Mouse (Mus musculus) kidney, embryonic 16.5 days (tissue): ENCODE measurements around the gene Lpp. TPM values are rescaled to one million over a fixed set of nuclear protein-coding genes. Genes with fewer than 3 reads are reported as not detected.

ENCODE experiments used
- ATAC-seq: fragments of 200-750 bp; cut with Nextera tagmentation; 2 replicates; pipeline ENCODE4 v1.8.0; 2017; ENCODE audit warnings: moderate TSS enrichment; ENCODE audit not compliant: low FRiP score, low TSS enrichment
- H3K27ac ChIP-seq: fragments of 300-500 bp; sonication (generic); 2 replicates; pipeline ENCODE4 v1.5.1; 2014; ENCODE audit warnings: low read length
- H3K27me3 ChIP-seq: fragments of 300-500 bp; sonication (generic); 2 replicates; pipeline ENCODE4 v1.6.1; 2014; ENCODE audit warnings: low read length, control low read depth, mixed read lengths; ENCODE audit not compliant: insufficient read depth
- H3K36me3 ChIP-seq: fragments of 300-500 bp; sonication (generic); 2 replicates; pipeline ENCODE4 v1.6.1; 2014; ENCODE audit warnings: low read length, control low read depth, mixed read lengths; ENCODE audit not compliant: insufficient read depth
- H3K4me1 ChIP-seq: fragments of 300-500 bp; sonication (generic); 2 replicates; pipeline ENCODE4 v1.6.1; 2014; ENCODE audit warnings: low read length, control low read depth, mixed read lengths; ENCODE audit not compliant: insufficient read depth
- H3K4me2 ChIP-seq: fragments of 300-500 bp; sonication (generic); replicated peaks from 2 replicates; pipeline ENCODE4 v1.6.1; 2014; ENCODE audit warnings: low read depth, low read length
- H3K4me3 ChIP-seq: fragments of 300-500 bp; sonication (generic); 2 replicates; pipeline ENCODE4 v1.5.1; 2014; ENCODE audit warnings: mild to moderate bottlenecking, low read length
- H3K9ac ChIP-seq: fragments of 300-500 bp; sonication (generic); replicated peaks from 2 replicates; pipeline ENCODE4 v1.6.1; 2014; ENCODE audit warnings: low read length
- H3K9me3 ChIP-seq: fragments of 300-500 bp; sonication (generic); 2 replicates; pipeline ENCODE4 v1.6.1; 2016; ENCODE audit warnings: low read length, control low read depth
- WGBS: fragments of 180-500 bp; shearing (Covaris S2); extraction: QIAGEN DNeasy Blood & Tissue Kit; methylation state at CpG from one replicate; pipeline ENCODE4 v1.1.7; 2014; 5-methylcytosine and 5-hydroxymethylcytosine counted together
- polyA plus RNA-seq: library from polyadenylated mRNA; unstranded; fragments of >200 nt; fragmentation: Nextera tagmentation; extraction: Ambion mirVana; gene quantifications from 2 replicates; pipeline ENCODE4 v1.2.1, GENCODE M21; 2015

The Lpp gene
- polyA plus RNA-seq, 1 experiment from 2014 or later, result 54.0 TPM

- Histone ChIP-seq H3K27me3 (no peaks in the 10 kb centered on the region), H3K4me2 (no peak overlapping the region), H3K9ac (no peak overlapping the region), H3K36me3 (no peaks in the 10 kb centered on the region), H3K4me1 (no peaks in the 10 kb centered on the region), H3K9me3 (no peaks in the 10 kb centered on the region), H3K27ac (no peak overlapping the region), H3K4me3 (no peak overlapping the region)
- ATAC-seq, result no peak
- 83% methylated on average over 4 of the region's 4 CpGs for WGBS
These were observed 330.3 kb downstream of the Lpp start for GRCm38 (mm10) chr16:24723641-24724040.

GRCm38 (mm10) chr16:24732751-24733150 is 339.4 kb downstream of the Lpp start:
- H3K4me2 ChIP-seq, result no peak overlapping the region
- H3K36me3 ChIP-seq, result no peaks in the 10 kb centered on the region
- H3K27ac ChIP-seq, result no peak overlapping the region
- no peaks in the 10 kb centered on the region for H3K9me3 ChIP-seq
- H3K4me1 ChIP-seq, result peaks cover 9% of the 10 kb centered on the region
- 50% methylated on average over 1 of the region's 1 CpGs for WGBS
- ATAC-seq, result no peak
- no peaks in the 10 kb centered on the region for H3K27me3 ChIP-seq
- H3K4me3 ChIP-seq, result no peak overlapping the region
- H3K9ac ChIP-seq, result no peak overlapping the region

- ATAC-seq, result no peak
- H3K27ac ChIP-seq, result no peak overlapping the region
- no peaks in the 10 kb centered on the region for H3K9me3 ChIP-seq
- no peak overlapping the region for H3K4me2 ChIP-seq
- no peaks in the 10 kb centered on the region for H3K27me3 ChIP-seq
- no peaks in the 10 kb centered on the region for H3K36me3 ChIP-seq
- H3K4me3 ChIP-seq, result no peak overlapping the region
- H3K4me1 ChIP-seq, result peaks cover 15% of the 10 kb centered on the region
- WGBS, result 92% methylated on average over 1 of the region's 1 CpGs
- H3K9ac ChIP-seq, result no peak overlapping the region
These were observed 340.0 kb downstream of the Lpp start for GRCm38 (mm10) chr16:24733321-24733720.

- no peak for ATAC-seq
- no peak overlapping the region for H3K4me2 ChIP-seq
- no peaks in the 10 kb centered on the region for H3K36me3 ChIP-seq
- no peak overlapping the region for H3K4me3 ChIP-seq
- H3K9ac ChIP-seq, result no peak overlapping the region
- no peak overlapping the region for H3K27ac ChIP-seq
- H3K4me1 ChIP-seq, result peaks cover 15% of the 10 kb centered on the region
- no peaks in the 10 kb centered on the region for H3K9me3 ChIP-seq
- 94% methylated on average over 2 of the region's 2 CpGs for WGBS
- H3K27me3 ChIP-seq, result no peaks in the 10 kb centered on the region
These were observed 342.4 kb downstream of the Lpp start for GRCm38 (mm10) chr16:24735754-24736153.

DNA sequence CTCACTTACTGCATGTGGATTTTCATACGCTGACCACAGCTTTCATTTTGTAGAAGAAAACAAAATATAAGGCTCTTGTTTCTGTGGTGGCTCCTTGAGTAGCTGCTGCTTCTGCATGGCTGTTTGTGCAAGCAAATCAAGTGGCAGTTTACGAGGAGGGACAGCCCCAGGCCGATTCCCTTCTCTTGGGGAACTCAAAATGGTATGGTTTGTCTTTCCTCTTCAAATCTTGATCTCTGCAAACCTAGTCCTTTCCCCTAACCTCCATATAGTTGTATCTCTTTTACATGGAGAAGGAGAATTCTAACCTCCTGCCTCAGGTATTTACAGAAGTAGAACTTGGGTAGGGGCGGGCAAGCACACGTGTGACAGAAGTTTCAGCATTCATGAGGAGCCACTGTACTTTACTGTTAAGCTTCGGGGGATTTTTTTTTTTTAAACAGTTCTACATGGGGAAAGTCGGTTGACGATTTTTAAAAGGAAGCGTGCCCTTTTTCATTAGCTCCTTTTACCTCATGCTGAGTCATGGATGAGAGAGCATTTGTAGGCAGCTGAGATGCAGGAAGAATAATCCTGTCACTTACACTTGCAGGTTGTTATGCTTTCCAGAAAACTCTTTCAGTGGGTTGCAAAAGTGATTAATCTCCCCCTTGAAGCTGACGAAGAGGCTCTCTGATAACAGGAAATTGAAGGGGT is 344.2 kb downstream of the Lpp start:
- Histone ChIP-seq H3K9me3 (no peaks in the 10 kb centered on the region), H3K9ac (no peak overlapping the region), H3K27ac (no peak overlapping the region), H3K4me2 (0 out of 2 replicates have a peak overlapping the region, but pooled peaks have one; percentile 21), H3K36me3 (no peaks in the 10 kb centered on the region), H3K4me3 (no peak overlapping the region), H3K4me1 (peaks cover 15% of the 10 kb centered on the region), H3K27me3 (no peaks in the 10 kb centered on the region)
- WGBS, result 27% methylated on average over 10 of the region's 10 CpGs
- no peak for ATAC-seq

DNA sequence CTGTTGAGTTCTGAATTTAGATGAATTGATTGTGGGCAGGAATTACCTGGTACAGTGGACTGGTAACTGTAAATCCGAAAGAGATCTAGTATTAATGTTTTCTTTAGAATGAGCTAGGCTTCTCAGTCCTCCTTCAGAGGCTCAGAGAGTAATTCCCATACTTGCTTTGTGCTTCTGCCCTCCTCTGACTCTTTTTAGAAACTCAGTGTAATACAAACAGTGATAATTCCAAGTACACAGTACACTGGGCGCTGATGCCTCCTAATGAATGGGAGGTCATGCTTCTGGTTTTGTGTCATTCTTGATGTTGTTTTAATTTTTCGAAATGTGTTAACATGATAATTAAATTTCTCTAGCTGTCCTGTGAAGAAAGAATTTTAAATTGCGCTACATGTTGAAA is 347.4 kb downstream of the Lpp start:
- Histone ChIP-seq H3K36me3 (no peaks in the 10 kb centered on the region), H3K4me1 (peaks cover 15% of the 10 kb centered on the region), H3K9me3 (no peaks in the 10 kb centered on the region), H3K4me2 (no peak overlapping the region), H3K4me3 (no peak overlapping the region), H3K27me3 (no peaks in the 10 kb centered on the region), H3K27ac (no peak overlapping the region), H3K9ac (no peak overlapping the region)
- ATAC-seq, result no peak
- WGBS, result 81% methylated on average over 4 of the region's 4 CpGs

- no peak overlapping the region for H3K27ac ChIP-seq
- H3K36me3 ChIP-seq, result no peaks in the 10 kb centered on the region
- no peaks in the 10 kb centered on the region for H3K9me3 ChIP-seq
- no peak for ATAC-seq
- no peaks in the 10 kb centered on the region for H3K27me3 ChIP-seq
- no peak overlapping the region for H3K9ac ChIP-seq
- H3K4me3 ChIP-seq, result no peak overlapping the region
- H3K4me2 ChIP-seq, result no peak overlapping the region
- H3K4me1 ChIP-seq, result no peaks in the 10 kb centered on the region
These were observed 356.5 kb downstream of the Lpp start for GRCm38 (mm10) chr16:24749816-24750215.

- 70% methylated on average over 9 of the region's 9 CpGs for WGBS
- ATAC-seq, result no peak
- H3K9me3 ChIP-seq, result no peaks in the 10 kb centered on the region
- no peaks in the 10 kb centered on the region for H3K27me3 ChIP-seq
- H3K4me1 ChIP-seq, result no peaks in the 10 kb centered on the region
- no peak overlapping the region for H3K4me3 ChIP-seq
- H3K9ac ChIP-seq, result no peak overlapping the region
- no peaks in the 10 kb centered on the region for H3K36me3 ChIP-seq
- H3K27ac ChIP-seq, result no peak overlapping the region
- H3K4me2 ChIP-seq, result no peak overlapping the region
These were observed 362.8 kb downstream of the Lpp start for GRCm38 (mm10) chr16:24756141-24756540.

- ATAC-seq, result no peak
- no peak overlapping the region for H3K4me2 ChIP-seq
- no peak overlapping the region for H3K4me3 ChIP-seq
- no peaks in the 10 kb centered on the region for H3K9me3 ChIP-seq
- no peaks in the 10 kb centered on the region for H3K27me3 ChIP-seq
- H3K9ac ChIP-seq, result no peak overlapping the region
- no peak overlapping the region for H3K27ac ChIP-seq
- peaks cover 6% of the 10 kb centered on the region; the same call in 1 of the 2 replicates for H3K36me3 ChIP-seq
- H3K4me1 ChIP-seq, result no peaks in the 10 kb centered on the region
- 77% methylated on average over 3 of the region's 3 CpGs for WGBS
These were observed 372.7 kb downstream of the Lpp start for GRCm38 (mm10) chr16:24766051-24766450.

- Histone ChIP-seq H3K4me2 (no peak overlapping the region), H3K27me3 (no peaks in the 10 kb centered on the region), H3K9me3 (no peaks in the 10 kb centered on the region), H3K4me1 (no peaks in the 10 kb centered on the region), H3K27ac (no peak overlapping the region), H3K36me3 (peaks cover 4% of the 10 kb centered on the region; the same call in 1 of the 2 replicates), H3K4me3 (no peak overlapping the region), H3K9ac (no peak overlapping the region)
- 82% methylated on average over 2 of the region's 2 CpGs for WGBS
- no peak for ATAC-seq
These were observed 373.3 kb downstream of the Lpp start for GRCm38 (mm10) chr16:24766596-24766995.
